Comparison of ENCODE assay signal across 8 mouse cellular contexts in genomic region chr11:117076576-117077196, GRCm38 (mm10). TPM values are rescaled to one million over a fixed set of nuclear protein-coding genes. Genes with fewer than 3 reads are reported as not detected.
DNase-seq lines count a peak whose midpoint lies in the region; ATAC-seq and TF ChIP-seq lines count a peak whose summit lies in the region.

No protein-coding gene starts in this region.

- H3K27ac ChIP-seq in forebrain, embryonic 14.5 days (ENCODE audit: low read depth, low read length): peak overlapping the region; percentile 73
- peak overlapping the region; percentile 88 for H3K27ac ChIP-seq in lung, embryonic 16.5 days (ENCODE audit: low read length)
- H3K27ac ChIP-seq in thymus, adult 2 months (ENCODE audit: control insufficient read depth, insufficient read depth, low read length): peak overlapping the region; percentile 53

- H3K4me2 ChIP-seq in forebrain, embryonic 14.5 days (ENCODE audit: low read length): peak overlapping the region; percentile 80
- H3K4me2 ChIP-seq in lung, embryonic 16.5 days (ENCODE audit: low read depth, low read length): peak overlapping the region; percentile 76

- peak; percentile 51; the same call in 1 of the 2 replicates for TF ChIP-seq POLR2A in thymus, adult 2 months (IDR thresholded peaks at IDR 0.05; ENCODE audit: control insufficient read depth, extremely low read depth, insufficient read depth, low read length, poor library complexity)

- peak overlapping the region; percentile 89 for H3K9ac ChIP-seq in forebrain, embryonic 14.5 days (ENCODE audit: low read length)
- peak overlapping the region; percentile 94 for H3K9ac ChIP-seq in lung, embryonic 16.5 days (ENCODE audit: low read length)

- peaks cover 42% of the 10 kb centered on the region for H3K36me3 ChIP-seq in G1E (replicated peaks)
- H3K36me3 ChIP-seq in forebrain, embryonic 14.5 days (ENCODE audit: control insufficient read depth, insufficient read depth, low read length): peaks cover 33% of the 10 kb centered on the region
- H3K36me3 ChIP-seq in lung, embryonic 16.5 days (ENCODE audit: control insufficient read depth, insufficient read depth, low read length): peaks cover 14% of the 10 kb centered on the region
- H3K36me3 ChIP-seq in thymus, adult 2 months (ENCODE audit: control insufficient read depth, insufficient read depth, low read length): no peaks in the 10 kb centered on the region

- intact Hi-C loops in heart, postnatal 14 days (cut with DNase I): no loop called here

- ATAC-seq in G1E (ENCODE audit: extremely low read depth, insufficient number of reproducible peaks, low FRiP score, poor library complexity, severe bottlenecking): peak; percentile 69
- peak; percentile 75 for ATAC-seq in forebrain, embryonic 14.5 days
- ATAC-seq in lung, embryonic 16.5 days (ENCODE audit: low read depth): peak; percentile 79

- DNase-seq in G1E (ENCODE audit: low spot score): peak; percentile 89
- DNase-seq in cerebellum, adult 11 months: peak; percentile 74
- DNase-seq in forebrain, embryonic 14.5 days (ENCODE audit: low spot score): peak; percentile 92
- peak; percentile 84 to 88 for DNase-seq in heart, postnatal 14 days
- DNase-seq in layer of hippocampus, adult 18-20 months (ENCODE audit: low spot score in 2 of 2): peak; percentile 76 to 86
- DNase-seq in ovary, adult 18-20 months (ENCODE audit: low spot score): peak; percentile 73
- peak; percentile 86 for DNase-seq in thymus, adult 2 months

- H3K4me3 ChIP-seq in G1E (ENCODE audit: low read depth, low read length): peak overlapping the region; percentile 90
- H3K4me3 ChIP-seq in forebrain, embryonic 14.5 days (ENCODE audit: low read depth, low read length): peak overlapping the region; percentile 75
- H3K4me3 ChIP-seq in lung, embryonic 16.5 days (ENCODE audit: low read length): peak overlapping the region; percentile 97
- peak overlapping the region; percentile 65 for H3K4me3 ChIP-seq in thymus, adult 2 months (ENCODE audit: control insufficient read depth, insufficient read depth, low read length)

- H3K27me3 ChIP-seq in G1E (ENCODE audit: insufficient read depth, low read length): no peaks in the 10 kb centered on the region
- H3K27me3 ChIP-seq in forebrain, embryonic 14.5 days (replicated peaks; ENCODE audit: control insufficient read depth, insufficient read depth, low read length): no peaks in the 10 kb centered on the region
- H3K27me3 ChIP-seq in lung, embryonic 16.5 days (ENCODE audit: control insufficient read depth, insufficient read depth, low read depth, low read length): no peaks in the 10 kb centered on the region
- H3K27me3 ChIP-seq in thymus, adult 2 months (ENCODE audit: control insufficient read depth, insufficient read depth, low read length): no peaks in the 10 kb centered on the region

- H3K4me1 ChIP-seq in G1E (ENCODE audit: insufficient read depth, low read depth, low read length): peaks cover 59% of the 10 kb centered on the region
- peaks cover 10% of the 10 kb centered on the region for H3K4me1 ChIP-seq in forebrain, embryonic 14.5 days (ENCODE audit: control insufficient read depth, insufficient read depth, low read length)
- peaks cover 26% of the 10 kb centered on the region for H3K4me1 ChIP-seq in lung, embryonic 16.5 days (replicated peaks; ENCODE audit: control insufficient read depth, insufficient read depth, low read length)
- H3K4me1 ChIP-seq in thymus, adult 2 months (replicated peaks; ENCODE audit: control insufficient read depth, insufficient read depth, low read length): peaks cover 17% of the 10 kb centered on the region

- 0 out of 2 replicates have a peak, but pooled peaks cover 4% of the 10 kb centered on the region for H3K9me3 ChIP-seq in G1E (replicated peaks)
- no peaks in the 10 kb centered on the region for H3K9me3 ChIP-seq in forebrain, embryonic 14.5 days (replicated peaks; ENCODE audit: control insufficient read depth, low read length)
- H3K9me3 ChIP-seq in lung, embryonic 16.5 days (ENCODE audit: control insufficient read depth, low read length): no peaks in the 10 kb centered on the region

- WGBS in forebrain, embryonic 14.5 days: under 1% methylated on average over 54 of the region's 54 CpGs
- WGBS in lung, embryonic 16.5 days: under 1% methylated on average over 54 of the region's 54 CpGs
- WGBS in thymus, adult 2 months: 0% methylated on average over 54 of the region's 54 CpGs

- no peak for TF ChIP-seq CTCF in G1E (IDR thresholded peaks at IDR 0.05; ENCODE audit: low read depth, low read length)
- TF ChIP-seq CTCF in thymus, adult 2 months (IDR thresholded peaks at IDR 0.05; ENCODE audit: borderline replicate concordance, control insufficient read depth, extremely low read depth, insufficient read depth, low read length, poor library complexity): no peak

RNA-seq across cellular contexts. Expression of gene Sec14l1, which starts 38.3 kb away (rescaled TPM):
- total RNA-seq in G1E (2014; fragmentation: Nextera tagmentation) (72.9 and 82.8 TPM in 2 replicates), G1E (2017) (76.1 and 77.8 TPM in 2 replicates)
- polyA plus RNA-seq in G1E (2012): 88.9 and 95.5 TPM in 2 replicates
- polyA plus RNA-seq in forebrain, embryonic 14.5 days (2014; fragmentation: Nextera tagmentation; extraction: Ambion mirVana): 43.6 and 56.3 TPM in 2 replicates
- total RNA-seq in heart, postnatal 14 days (2021): 10 to 100 TPM; 89.1 to 92.0 TPM
- total RNA-seq in layer of hippocampus, adult 18-20 months (2021): 100 to 1,000 TPM; 235 to 245 TPM
- polyA plus RNA-seq in lung, embryonic 16.5 days (2015; fragmentation: Nextera tagmentation; extraction: Ambion mirVana): 74.5 and 76.5 TPM in 2 replicates
- polyA plus RNA-seq in thymus, adult 2 months (2012; rRNA removed): 75.6 and 84.8 TPM in 2 replicates

Comparison
In these comparisons a context has a peak if more than half of its experiments do, and no peak if none do; other contexts are left out.
1. Peak in every context shown above with its lines: DNase-seq, ATAC-seq, H3K4me3 ChIP-seq and H3K27ac ChIP-seq.